Mouse (Mus musculus): ENCODE results near the gene Hid1.

GRCm38 (mm10) chr11:115400126-115400525 is 32.6 kb upstream of the Hid1 start:
- TF ChIP-seq CTCF (IDR thresholded peaks at IDR 0.05; ENCODE audit: borderline replicate concordance, control insufficient read depth, extremely low read depth, insufficient read depth, low read length, poor library complexity) (no peak), POLR2A (IDR thresholded peaks at IDR 0.05; ENCODE audit: control insufficient read depth, extremely low read depth, insufficient read depth, low read length, poor library complexity) (no peak)

Measured in thymus, adult 2 months (tissue).